Mouse (Mus musculus) fat pad, adult 2 months (tissue): ENCODE results near the gene Fam172a.

Experiments used
- DNase-seq: peaks from one replicate; pipeline ENCODE4 v3.0.0-alpha.2; 2011; ENCODE audit warnings: low read depth, low spot score; ENCODE audit errors: extremely low read depth

Fam172a gene

GRCm38 (mm10) chr13:78099746-78100530 is 398.1 kb downstream of the Fam172a start:
- DNase-seq = no peak

GRCm38 (mm10) chr13:78100664-78101063 is 398.8 kb downstream of the Fam172a start:
- no peak for DNase-seq

GRCm38 (mm10) chr13:78102337-78102736 is 400.5 kb downstream of the Fam172a start:
- no peak for DNase-seq

GRCm38 (mm10) chr13:78104851-78105250 is 403.0 kb downstream of the Fam172a start:
- no peak for DNase-seq

- DNase-seq = no peak
These were observed 408.8 kb downstream of the Fam172a start for GRCm38 (mm10) chr13:78110648-78111047.

- no peak for DNase-seq
These were observed 412.1 kb downstream of the Fam172a start for GRCm38 (mm10) chr13:78113978-78114377.

GRCm38 (mm10) chr13:78118715-78119114 is 416.9 kb downstream of the Fam172a start:
- no peak for DNase-seq

- no peak for DNase-seq
These were observed 420.2 kb downstream of the Fam172a start for GRCm38 (mm10) chr13:78121991-78122390.

- no peak for DNase-seq
These were observed 422.1 kb downstream of the Fam172a start for GRCm38 (mm10) chr13:78123911-78124426.

- no peak for DNase-seq
These were observed 455.6 kb downstream of the Fam172a start for GRCm38 (mm10) chr13:78157465-78157864.

- DNase-seq = no peak
These were observed 460.3 kb downstream of the Fam172a start for GRCm38 (mm10) chr13:78162149-78162548.

GRCm38 (mm10) chr13:78163087-78163958 is 461.5 kb downstream of the Fam172a start:
- no peak for DNase-seq

- no peak for DNase-seq
These were observed 463.1 kb downstream of the Fam172a start for GRCm38 (mm10) chr13:78164941-78165340.

GRCm38 (mm10) chr13:78168166-78168565 is 466.3 kb downstream of the Fam172a start:
- DNase-seq = no peak

GRCm38 (mm10) chr13:78171320-78171719 is 469.5 kb downstream of the Fam172a start:
- no peak for DNase-seq

GRCm38 (mm10) chr13:78171984-78172636 is 470.3 kb downstream of the Fam172a start:
- DNase-seq = no peak

GRCm38 (mm10) chr13:78172861-78173260 is 471.0 kb downstream of the Fam172a start:
- DNase-seq = no peak

GRCm38 (mm10) chr13:78174191-78174590 is 472.4 kb downstream of the Fam172a start:
- no peak for DNase-seq

- no peak for DNase-seq
These were observed 473.1 kb downstream of the Fam172a start for GRCm38 (mm10) chr13:78174891-78175290.

GRCm38 (mm10) chr13:78175821-78176380 is 474.1 kb downstream of the Fam172a start:
- DNase-seq = no peak
